24 mouse cellular contexts compared by ENCODE assay signal in genomic region chr14:17347286-17347685, GRCm38 (mm10).
DNase-seq lines count a peak whose midpoint lies in the region; TF ChIP-seq lines count a peak whose summit lies in the region.
"Had no signal": no experiment of that assay in that cellular context is flagged by ENCODE, and none has a peak within 500 bp of the region (broad histone marks: within the 10 kb centered on the region; RNA-seq: fewer than 3 reads in every experiment).

No protein-coding gene starts in this region.

- TF ChIP-seq CTCF in CH12.LX (conservative IDR thresholded peaks at IDR 0.05 in 1 of 2, IDR thresholded peaks at IDR 0.05 in 1 of 2; ENCODE audit: low read depth in 2 of 2, low read length in 2 of 2), result peak in 1 of 2 experiments; percentile 62; a peak in 2 of 4 replicates

- peak; percentile 9 for DNase-seq in embryo, embryonic 10.5 days (ENCODE audit: low spot score)
- DNase-seq in embryo, embryonic 10 days (ENCODE audit: low spot score), result no peak
- peak; percentile 4 to 6 for DNase-seq in left cerebral cortex, adult 18-20 months (ENCODE audit: low spot score in 2 of 2)
- no peak for DNase-seq in left cerebral cortex, postnatal 36 days (ENCODE audit: low spot score in 2 of 2)
- DNase-seq in CH12.LX (ENCODE audit: extremely low read depth), result peak; percentile 31
- peak; percentile 24 for DNase-seq in brain, adult 2 months (ENCODE audit: low read depth, low spot score)
- no peak for DNase-seq in gastrocnemius, adult 8-10 months (ENCODE audit: low spot score in 2 of 2)
- no peak for DNase-seq in heart, postnatal 36 days
- DNase-seq: cerebellum, adult 2 months; cerebellum, postnatal 36 days; gastrocnemius, postnatal 25 days; kidney, adult 2 months; left cerebral cortex, postnatal 4 days; liver, postnatal 0 days; right cerebral cortex, postnatal 14 days; spleen, adult 18-20 months; thymus, adult 18-20 months; thymus, postnatal 4 days had no signal

- TF ChIP-seq EP300 in CH12.LX (IDR thresholded peaks at IDR 0.05; ENCODE audit: low read length), result no peak

- H3K9me3 ChIP-seq in CH12.LX (replicated peaks; ENCODE audit: low read length), result no peaks in the 10 kb centered on the region
- H3K9me3 ChIP-seq: embryonic facial prominence, embryonic 12.5 days; forebrain, embryonic 13.5 days; neural tube, embryonic 12.5 days had no signal

- no peaks in the 10 kb centered on the region for H3K36me3 ChIP-seq in CH12.LX (replicated peaks in 1 of 2; ENCODE audit: control insufficient read depth in 1 of 2, insufficient read depth in 1 of 2, low read length in 1 of 2)
- H3K36me3 ChIP-seq: embryonic facial prominence, embryonic 12.5 days; neural tube, embryonic 12.5 days had no signal

- in situ Hi-C loops in CH12.LX (cut with MboI; ENCODE audit: low pct_ligation_motif_present, low pct_unique_long_range_greater_than_20kb, low sequenced_read_pairs), result no loop called here

- no peak overlapping the region for H3K27ac ChIP-seq in CH12.LX (ENCODE audit: insufficient read depth, low read depth)
- H3K27ac ChIP-seq: embryonic facial prominence, embryonic 12.5 days; forebrain, embryonic 13.5 days; neural tube, embryonic 12.5 days had no signal

- H3K9ac ChIP-seq in CH12.LX (ENCODE audit: insufficient read depth, low read depth), result no peak overlapping the region
- H3K9ac ChIP-seq: embryonic facial prominence, embryonic 12.5 days; forebrain, embryonic 13.5 days; liver, postnatal 0 days; neural tube, embryonic 12.5 days had no signal

- no peaks in the 10 kb centered on the region for H3K27me3 ChIP-seq in CH12.LX (replicated peaks)
- H3K27me3 ChIP-seq: embryonic facial prominence, embryonic 12.5 days; forebrain, embryonic 13.5 days; neural tube, embryonic 12.5 days; Patski had no signal

- TF ChIP-seq RAD21 in CH12.LX (IDR thresholded peaks at IDR 0.05; ENCODE audit: low read depth, low read length), result peak; percentile 63

- no peaks in the 10 kb centered on the region for H3K79me2 ChIP-seq in CH12.LX (replicated peaks; ENCODE audit: control insufficient read depth, extremely low read depth, insufficient read depth, poor library complexity, severe bottlenecking)

- H3K4me3 ChIP-seq in CH12.LX (replicated peaks in 1 of 3; ENCODE audit: low read depth in 2 of 3, low read length in 2 of 3, poor library complexity in 1 of 3), result no peak overlapping the region
- H3K4me3 ChIP-seq: embryonic facial prominence, embryonic 12.5 days; erythroblast, embryonic 14.5 days; forebrain, embryonic 13.5 days; neural tube, embryonic 12.5 days had no signal

- no peak for TF ChIP-seq POLR2A in CH12.LX (IDR thresholded peaks at IDR 0.05; ENCODE audit: low read depth, low read length)

- intact Hi-C loops in left cerebral cortex, postnatal 36 days (cut with DNase I), result loop anchor here (10.0 kb wide), 1 partner anchor 902 kb away; no protein-coding TSS in a partner anchor
- intact Hi-C loops in heart, postnatal 36 days (cut with DNase I), result no loop called here

- H3K4me1 ChIP-seq in CH12.LX (ENCODE audit: control insufficient read depth in 1 of 2, insufficient read depth in 2 of 2), result no peaks in the 10 kb centered on the region
- H3K4me1 ChIP-seq: embryonic facial prominence, embryonic 12.5 days; forebrain, embryonic 13.5 days; neural tube, embryonic 12.5 days had no signal

- dilution Hi-C loops in CH12.LX (cut with MboI; ENCODE audit: extremely low pct_ligation_motif_present, extremely low pct_unique_long_range_greater_than_20kb, low sequenced_read_pairs), result no loop called here

- H3K4me2 ChIP-seq in CH12.LX (ENCODE audit: insufficient read depth, low read depth, poor library complexity, severe bottlenecking), result no peak overlapping the region
- H3K4me2 ChIP-seq: embryonic facial prominence, embryonic 12.5 days; forebrain, embryonic 13.5 days; midbrain, embryonic 11.5 days; neural tube, embryonic 12.5 days had no signal

TF ChIP-seq in CH12.LX, 34 proteins besides CTCF, POLR2A, EP300 and RAD21:
- TF ChIP-seq KAT2A (IDR thresholded peaks at IDR 0.05; ENCODE audit: insufficient replicate concordance, low read length) (no peak), SMC3 (IDR thresholded peaks at IDR 0.05; ENCODE audit: low read depth, low read length) (peak; percentile 46), SIN3A (IDR thresholded peaks at IDR 0.05; ENCODE audit: low read length) (no peak)

Comparison
In these comparisons a context has a peak if more than half of its experiments do, and no peak if none do; other contexts are left out.
1. DNase-seq: peak in embryo, embryonic 10.5 days (single experiment), left cerebral cortex, adult 18-20 months (2 of 2), CH12.LX (single experiment) and brain, adult 2 months (single experiment); none in embryo, embryonic 10 days (single experiment), left cerebral cortex, postnatal 36 days (0 of 2), gastrocnemius, adult 8-10 months (0 of 2) and heart, postnatal 36 days (0 of 2).